38 mouse cellular contexts compared by ENCODE assay signal in the genomic region with DNA sequence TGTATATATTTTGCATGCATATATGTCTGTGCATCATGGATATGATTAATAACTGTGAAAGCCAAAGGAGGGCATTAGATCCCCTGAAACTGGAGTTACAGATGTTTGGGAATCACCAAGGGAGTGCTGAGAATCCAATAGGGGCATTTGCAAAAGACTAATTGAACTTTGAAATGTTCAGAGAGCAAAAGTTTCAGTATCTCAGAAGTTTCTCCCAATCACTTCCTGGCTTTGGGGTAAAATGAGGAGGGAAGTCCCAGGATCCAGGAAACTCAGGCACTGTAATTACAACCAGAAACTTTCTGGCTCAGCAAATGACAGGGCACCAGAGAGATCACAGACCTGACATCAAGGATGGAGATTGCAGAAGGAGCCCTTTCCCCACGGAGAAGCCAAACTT. TPM values are rescaled to one million over a fixed set of nuclear protein-coding genes. Genes with fewer than 3 reads are reported as not detected.
"Had no signal": no experiment of that assay in that cellular context is flagged by ENCODE, and none has a peak within 500 bp of the region (broad histone marks: within the 10 kb centered on the region; RNA-seq: fewer than 3 reads in every experiment).

A gene (plus strand): TSS at position 301 of the 400 bp plus-strand sequence.

- DNase-seq: left cerebral cortex, postnatal 4 days; liver; liver, embryonic 13.5 days; liver, postnatal 0 days; lung, adult 18-20 months; lung, adult 2 months; lung, embryonic 14.5 days; lung, postnatal 10 days; lung, postnatal 14 days; lung, postnatal 36 days; lung, postnatal 4 days; midbrain, embryonic 14.5 days had no signal

- H3K4me1 ChIP-seq: limb, embryonic 10.5 days; limb, embryonic 12.5 days; limb, embryonic 13.5 days; limb, embryonic 15.5 days; liver, embryonic 12.5 days; liver, embryonic 13.5 days; liver, embryonic 15.5 days; lung, embryonic 15.5 days; megakaryocyte, embryonic 14.5 days; midbrain, embryonic 10.5 days; midbrain, embryonic 12.5 days; midbrain, embryonic 13.5 days; midbrain, embryonic 15.5 days had no signal

- H3K27me3 ChIP-seq: limb, embryonic 12.5 days; limb, embryonic 13.5 days; limb, embryonic 15.5 days; liver, embryonic 12.5 days; liver, embryonic 13.5 days; liver, embryonic 15.5 days; lung, embryonic 15.5 days; megakaryocyte, embryonic 14.5 days; midbrain, embryonic 12.5 days; midbrain, embryonic 13.5 days; midbrain, embryonic 15.5 days had no signal

- H3K4me3 ChIP-seq: left cerebral cortex, adult 2 months; limb, embryonic 10.5 days; limb, embryonic 12.5 days; limb, embryonic 13.5 days; limb, embryonic 15.5 days; liver, embryonic 12.5 days; liver, embryonic 13.5 days; liver, embryonic 15.5 days; lung, embryonic 15.5 days; megakaryocyte, embryonic 14.5 days; midbrain, embryonic 10.5 days; midbrain, embryonic 12.5 days; midbrain, embryonic 13.5 days; midbrain, embryonic 15.5 days; myocyte had no signal

- H3K36me3 ChIP-seq: limb, embryonic 10.5 days; limb, embryonic 12.5 days; limb, embryonic 13.5 days; limb, embryonic 15.5 days; liver, embryonic 12.5 days; liver, embryonic 13.5 days; liver, embryonic 15.5 days; lung, embryonic 15.5 days; midbrain, embryonic 10.5 days; midbrain, embryonic 12.5 days; midbrain, embryonic 13.5 days; midbrain, embryonic 15.5 days had no signal

- H3K27ac ChIP-seq: left cerebral cortex, adult 2 months; limb, embryonic 10.5 days; limb, embryonic 12.5 days; limb, embryonic 13.5 days; limb, embryonic 15.5 days; liver, embryonic 12.5 days; liver, embryonic 13.5 days; liver, embryonic 14.5 days; liver, embryonic 15.5 days; lung, embryonic 15.5 days; macrophage; midbrain, embryonic 10.5 days; midbrain, embryonic 12.5 days; midbrain, embryonic 13.5 days; midbrain, embryonic 15.5 days had no signal

RNA-seq across cellular contexts. Expression of the gene that starts here (rescaled TPM):
- polyA plus RNA-seq: limb, embryonic 10.5 days; limb, embryonic 11.5 days; limb, embryonic 12.5 days; limb, embryonic 13.5 days; limb, embryonic 14.5 days; limb, embryonic 15.5 days; liver, adult 2 months; liver, embryonic 11.5 days; liver, embryonic 12.5 days; liver, embryonic 13.5 days; liver, embryonic 14.5 days; liver, embryonic 15.5 days; liver, embryonic 16.5 days; liver, postnatal 0 days; lung, adult 2 months; lung, embryonic 14.5 days; lung, embryonic 15.5 days; lung, embryonic 16.5 days; lung, postnatal 0 days; macrophage; midbrain, embryonic 10.5 days; midbrain, embryonic 11.5 days; midbrain, embryonic 12.5 days; midbrain, embryonic 13.5 days; midbrain, embryonic 14.5 days; midbrain, embryonic 15.5 days; midbrain, embryonic 16.5 days; midbrain, postnatal 0 days; myocyte had no signal
